Mouse (Mus musculus) liver, embryonic 14.5 days (tissue): ENCODE results near the gene Gm10663. TPM values are rescaled to one million over a fixed set of nuclear protein-coding genes. Genes with fewer than 3 reads are reported as not detected.

Experiments used
- ATAC-seq: fragments of 200-750 bp; cut with Nextera tagmentation; 2 replicates; pipeline ENCODE4 v1.8.0; 2017; ENCODE audit warnings: moderate number of reproducible peaks, mild to moderate bottlenecking, moderate library complexity; ENCODE audit not compliant: insufficient read depth
- DNase-seq, 3 experiments: peaks; one replicate each; pipeline ENCODE4 v3.0.0-alpha.2; 2012 to 2013; ENCODE audit warnings: low read depth in 3 of 3, low spot score in 3 of 3
- H3K27ac ChIP-seq: fragments of 300-500 bp; sonication (generic); 2 replicates; pipeline ENCODE4 v1.5.1; 2014; ENCODE audit warnings: moderate library complexity, mild to moderate bottlenecking, control low read depth, inconsistent platforms
- H3K27me3 ChIP-seq: fragments of 300-500 bp; sonication (generic); 2 replicates; pipeline ENCODE4 v1.6.1; 2014; ENCODE audit warnings: mild to moderate bottlenecking, low read length, moderate library complexity; ENCODE audit not compliant: control insufficient read depth, insufficient read depth
- H3K36me3 ChIP-seq: fragments of 300-500 bp; sonication (generic); replicated peaks from 2 replicates; pipeline ENCODE4 v1.6.1; 2014; ENCODE audit warnings: low read depth; ENCODE audit not compliant: control insufficient read depth, insufficient read depth
- H3K4me1 ChIP-seq, 2 experiments: fragments of 200-500 bp in 1 of 2; fragments of 300-500 bp in 1 of 2; sonication (generic) in 1 of 2; replicated peaks; 2 replicates each; pipeline ENCODE4 v1.6.1; 2012 to 2014; ENCODE audit warnings: antibody characterized with exemption in 1 of 2, inconsistent platforms in 1 of 2, low read length in 1 of 2; ENCODE audit not compliant: control insufficient read depth in 2 of 2, insufficient read depth in 2 of 2
- H3K4me2 ChIP-seq: fragments of 300-500 bp; sonication (generic); 2 replicates; pipeline ENCODE4 v1.6.1; 2014; ENCODE audit warnings: low read depth, mild to moderate bottlenecking, control low read depth, moderate library complexity
- H3K4me3 ChIP-seq, 2 experiments: fragments of 200-500 bp in 1 of 2; fragments of 300-500 bp in 1 of 2; sonication (generic) in 1 of 2; 2 replicates each; pipeline ENCODE4 v1.5.1; 2012 to 2014; ENCODE audit warnings: low read depth in 2 of 2, low read length in 2 of 2, mild to moderate bottlenecking in 2 of 2, control low read depth in 1 of 2, inconsistent platforms in 1 of 2, moderate library complexity in 1 of 2; ENCODE audit not compliant: insufficient read depth in 1 of 2
- H3K9ac ChIP-seq: fragments of 300-500 bp; sonication (generic); replicated peaks from 2 replicates; pipeline ENCODE4 v1.6.1; 2014; ENCODE audit warnings: mild to moderate bottlenecking, control low read depth, moderate library complexity
- H3K9me3 ChIP-seq: fragments of 300-500 bp; sonication (generic); 2 replicates; pipeline ENCODE4 v1.6.1; 2016; ENCODE audit warnings: low read length, mixed read lengths; ENCODE audit not compliant: control insufficient read depth
- CTCF ChIP-seq: IDR thresholded peaks from 2 replicates; pipeline ENCODE4 v1.5.1; 2016; ENCODE audit warnings: antibody characterized with exemption, low read depth, control low read depth
- EP300 ChIP-seq: IDR thresholded peaks from 2 replicates; pipeline ENCODE4 v1.6.1; 2016; ENCODE audit warnings: antibody characterized with exemption, low read depth
- WGBS: fragments of 180-500 bp; shearing (Covaris S2); extraction: QIAGEN DNeasy Blood & Tissue Kit; methylation state at CpG from one replicate; pipeline ENCODE4 v1.1.7; 2014; ENCODE audit not compliant: insufficient replicate concordance; 5-methylcytosine and 5-hydroxymethylcytosine counted together
- polyA plus RNA-seq, 2 experiments: library from polyadenylated mRNA; depleted of rRNA in 1 of 2; stranded (reverse) in 1 of 2; unstranded in 1 of 2; fragments of >200 nt; fragmentation: Nextera tagmentation in 1 of 2; extraction: Ambion mirVana in 1 of 2; gene quantifications; 2 replicates each; pipeline versions ENCODE4 v1.2.1 to v1.2.3; 2012 to 2014

Gm10663 gene
- polyA plus RNA-seq (2012; rRNA removed) (not detected in 2 replicates), polyA plus RNA-seq (2014; fragmentation: Nextera tagmentation; extraction: Ambion mirVana) (not detected in 2 replicates)

- 69% methylated on average over 2 of the region's 2 CpGs for WGBS
- H3K4me2 ChIP-seq: no peak within 1 kb of the TSS
- H3K9ac ChIP-seq: no peak within 1 kb of the TSS
- no peak within 1 kb of the TSS for H3K4me3 ChIP-seq
- TF ChIP-seq CTCF (no peak), EP300 (no peak)
- no peak within 1 kb of the TSS for H3K27ac ChIP-seq
- ATAC-seq (no peak), DNase-seq (no peak)
- H3K4me1 ChIP-seq: no peaks in the 10 kb centered on the region
- no peaks in the 10 kb centered on the region for H3K9me3 ChIP-seq
- no peaks in the 10 kb centered on the region for H3K36me3 ChIP-seq
- no peaks in the 10 kb centered on the region for H3K27me3 ChIP-seq
These were observed at the start of gene Gm10663 for GRCm38 (mm10) chr8:65074733-65075132. TSS of gene Gm10663 (plus strand) at chr8:65075033.

DNA sequence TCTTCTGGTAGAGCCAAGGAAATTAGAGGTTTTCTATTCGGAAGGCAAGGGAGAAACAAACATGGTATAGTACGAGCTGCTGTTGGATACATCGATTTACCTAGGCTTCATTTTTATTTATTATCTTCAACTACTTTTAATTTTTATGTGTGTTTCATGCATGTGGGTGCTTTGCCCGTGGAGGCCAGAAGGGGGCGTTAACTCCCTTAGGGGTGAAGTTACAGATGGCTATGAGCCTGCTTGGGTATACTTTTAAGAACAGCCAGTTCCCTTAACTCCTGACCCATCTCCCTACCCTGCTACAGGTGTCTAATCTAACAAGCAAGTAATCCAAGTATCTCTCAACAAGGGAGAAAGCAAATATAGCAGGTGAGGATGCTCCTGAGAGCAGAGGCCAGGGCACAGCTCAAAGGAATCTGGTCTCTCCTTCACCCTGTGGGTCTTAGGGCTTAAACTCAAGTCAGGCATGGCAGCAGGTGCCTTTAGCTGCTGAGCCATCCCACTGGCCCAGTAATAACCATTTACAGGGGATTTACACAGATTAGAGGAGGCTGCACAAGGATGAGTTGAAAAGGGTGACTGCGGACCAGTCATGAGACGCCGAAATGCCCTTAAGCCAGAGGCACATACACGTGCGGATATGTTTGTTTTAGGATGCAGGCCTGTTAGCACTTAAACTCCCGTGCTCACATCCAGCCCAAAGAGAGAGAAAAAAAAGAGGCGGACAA is 45.7 kb upstream of the Gm10663 start:
- Histone ChIP-seq H3K27me3 (no peaks in the 10 kb centered on the region), H3K9ac (no peak overlapping the region), H3K4me3 (no peak overlapping the region), H3K4me1 (no peaks in the 10 kb centered on the region), H3K4me2 (no peak overlapping the region), H3K27ac (no peak overlapping the region), H3K9me3 (no peaks in the 10 kb centered on the region), H3K36me3 (no peaks in the 10 kb centered on the region)
- DNase-seq: no peak
- no peak for TF ChIP-seq CTCF
- no peak for TF ChIP-seq EP300
- WGBS: 63% methylated on average over 12 of the region's 12 CpGs
- ATAC-seq: no peak

- H3K27me3 ChIP-seq: no peaks in the 10 kb centered on the region
- 56% methylated on average over 4 of the region's 4 CpGs for WGBS
- H3K36me3 ChIP-seq: no peaks in the 10 kb centered on the region
- TF ChIP-seq CTCF (no peak), EP300 (no peak)
- DNase-seq: no peak
- H3K4me3 ChIP-seq: no peak overlapping the region
- H3K4me1 ChIP-seq: no peaks in the 10 kb centered on the region
- no peak overlapping the region for H3K27ac ChIP-seq
- no peak overlapping the region for H3K4me2 ChIP-seq
- H3K9me3 ChIP-seq: no peaks in the 10 kb centered on the region
- H3K9ac ChIP-seq: no peak overlapping the region
- ATAC-seq: no peak
These were observed 45.1 kb upstream of the Gm10663 start for GRCm38 (mm10) chr8:65029776-65030175.

DNA sequence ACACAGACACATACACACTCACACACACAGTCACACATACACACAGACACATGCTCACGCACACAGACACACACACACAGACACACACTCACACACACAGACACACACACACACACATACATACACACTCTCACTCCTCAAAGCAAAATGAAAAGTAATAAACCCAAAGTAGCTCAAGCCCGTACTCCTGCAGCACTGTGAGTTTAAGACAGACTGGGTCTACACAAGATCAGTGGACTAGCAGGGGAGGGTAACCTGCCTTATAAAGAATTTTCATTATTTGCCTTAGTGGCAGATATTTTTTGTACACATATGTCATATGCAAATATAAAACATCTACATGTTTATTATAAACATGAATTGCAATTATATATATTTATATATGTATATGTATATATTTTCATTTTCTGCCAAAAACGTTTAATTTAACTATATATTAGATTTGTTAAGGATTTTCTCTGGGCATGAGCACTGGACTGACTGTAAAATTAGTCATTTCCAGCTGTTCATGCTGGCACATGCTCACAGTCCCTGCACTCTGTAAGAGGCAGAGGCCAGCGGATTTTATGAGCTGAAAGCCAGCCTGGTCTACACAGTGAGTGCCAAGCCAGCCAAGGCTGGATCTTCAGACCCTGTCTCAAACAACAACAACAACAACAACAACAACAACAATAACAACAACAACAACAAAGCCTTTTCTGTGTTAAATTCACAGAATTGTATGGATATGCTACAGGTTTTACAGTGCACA is 43.9 kb upstream of the Gm10663 start:
- H3K9me3 ChIP-seq: no peaks in the 10 kb centered on the region
- H3K4me2 ChIP-seq: no peak overlapping the region
- ATAC-seq: no peak
- H3K4me1 ChIP-seq: no peaks in the 10 kb centered on the region
- TF ChIP-seq CTCF (no peak), EP300 (no peak)
- H3K27ac ChIP-seq: no peak overlapping the region
- DNase-seq: no peak
- WGBS: 56% methylated on average over 4 of the region's 4 CpGs
- no peaks in the 10 kb centered on the region for H3K36me3 ChIP-seq
- no peaks in the 10 kb centered on the region for H3K27me3 ChIP-seq
- no peak overlapping the region for H3K9ac ChIP-seq
- no peak overlapping the region for H3K4me3 ChIP-seq

- Histone ChIP-seq H3K4me1 (no peaks in the 10 kb centered on the region), H3K9me3 (no peaks in the 10 kb centered on the region), H3K4me3 (no peak overlapping the region), H3K36me3 (no peaks in the 10 kb centered on the region), H3K27ac (no peak overlapping the region), H3K9ac (no peak overlapping the region), H3K4me2 (no peak overlapping the region), H3K27me3 (no peaks in the 10 kb centered on the region)
- 77% methylated on average over 1 of the region's 1 CpGs for WGBS
- ATAC-seq: no peak
- no peak for DNase-seq
- no peak for TF ChIP-seq EP300
- TF ChIP-seq CTCF: no peak
These were observed 42.7 kb upstream of the Gm10663 start for GRCm38 (mm10) chr8:65032107-65032506.
